Mouse (Mus musculus) liver, embryonic 15.5 days (tissue): Measurements from ENCODE around the gene Arhgef38. TPM values are rescaled to one million over a fixed set of nuclear protein-coding genes. Genes with fewer than 3 reads are reported as not detected.

ENCODE experiments used
- ATAC-seq: fragments of 200-750 bp; cut with Nextera tagmentation; 2 replicates; pipeline ENCODE4 v1.8.0; 2017; ENCODE audit warnings: moderate number of reproducible peaks, mild to moderate bottlenecking, moderate library complexity; ENCODE audit not compliant: insufficient read depth
- H3K27ac ChIP-seq: fragments of 300-500 bp; sonication (generic); replicated peaks from 2 replicates; pipeline ENCODE4 v1.5.1; 2015; ENCODE audit warnings: mild to moderate bottlenecking, inconsistent platforms
- H3K27me3 ChIP-seq: fragments of 300-500 bp; sonication (generic); 2 replicates; pipeline ENCODE4 v1.6.1; 2015; ENCODE audit warnings: mild to moderate bottlenecking, inconsistent platforms
- H3K36me3 ChIP-seq: fragments of 300-500 bp; sonication (generic); replicated peaks from 2 replicates; pipeline ENCODE4 v1.6.1; 2015; ENCODE audit warnings: moderate library complexity, mild to moderate bottlenecking, inconsistent platforms
- H3K4me1 ChIP-seq: fragments of 300-500 bp; sonication (generic); replicated peaks from 2 replicates; pipeline ENCODE4 v1.6.1; 2015; ENCODE audit warnings: inconsistent platforms
- H3K4me2 ChIP-seq: fragments of 300-500 bp; sonication (generic); 2 replicates; pipeline ENCODE4 v1.6.1; 2015; ENCODE audit warnings: moderate library complexity, mild to moderate bottlenecking, inconsistent platforms
- H3K4me3 ChIP-seq: fragments of 300-500 bp; sonication (generic); replicated peaks from 2 replicates; pipeline ENCODE4 v1.5.1; 2015; ENCODE audit warnings: mild to moderate bottlenecking, inconsistent platforms
- H3K9ac ChIP-seq: fragments of 300-500 bp; sonication (generic); 2 replicates; pipeline ENCODE4 v1.6.1; 2015; ENCODE audit warnings: moderate library complexity, mild to moderate bottlenecking, inconsistent platforms
- H3K9me3 ChIP-seq: fragments of 300-500 bp; sonication (generic); replicated peaks from 2 replicates; pipeline ENCODE4 v1.6.1; 2016; ENCODE audit warnings: inconsistent platforms
- WGBS: fragments of 180-500 bp; shearing (Covaris S2); methylation state at CpG from one replicate; pipeline ENCODE4 v1.1.7; 2015; ENCODE audit warnings: mixed read lengths; ENCODE audit not compliant: insufficient replicate concordance; 5-methylcytosine and 5-hydroxymethylcytosine counted together
- polyA plus RNA-seq: library from polyadenylated mRNA; unstranded; fragments of >200 nt; fragmentation: Nextera tagmentation; extraction: Ambion mirVana; gene quantifications from 2 replicates; pipeline ENCODE4 v1.2.1, GENCODE M21; 2015

Arhgef38 gene
- polyA plus RNA-seq, 1 experiment from 2014 or later = not detected

- no peak for ATAC-seq
- WGBS = 77% methylated on average over 5 of the region's 5 CpGs
Measured at GRCm38 (mm10) chr3:133131372-133131771, 103.4 kb downstream of the Arhgef38 start.

GRCm38 (mm10) chr3:133113281-133113680 is 121.5 kb downstream of the Arhgef38 start:
- H3K27me3 ChIP-seq = no peaks in the 10 kb centered on the region

More at GRCm38 (mm10) chr3:133131372-133131771, 103.4 kb downstream of the Arhgef38 start:
- H3K4me1 ChIP-seq = no peaks in the 10 kb centered on the region
- no peak overlapping the region for H3K9ac ChIP-seq
- no peak overlapping the region for H3K4me2 ChIP-seq
- H3K27me3 ChIP-seq = no peaks in the 10 kb centered on the region
- H3K36me3 ChIP-seq = no peaks in the 10 kb centered on the region
- no peaks in the 10 kb centered on the region for H3K9me3 ChIP-seq
- no peak overlapping the region for H3K27ac ChIP-seq
- no peak overlapping the region for H3K4me3 ChIP-seq

GRCm38 (mm10) chr3:133111741-133112140 is 123.0 kb downstream of the Arhgef38 start:
- Histone ChIP-seq H3K27ac (no peak overlapping the region), H3K4me2 (no peak overlapping the region), H3K27me3 (no peaks in the 10 kb centered on the region), H3K9me3 (no peaks in the 10 kb centered on the region), H3K4me1 (no peaks in the 10 kb centered on the region), H3K36me3 (peaks cover 22% of the 10 kb centered on the region), H3K4me3 (no peak overlapping the region), H3K9ac (no peak overlapping the region)
- ATAC-seq = no peak
- 19% methylated on average over 2 of the region's 2 CpGs for WGBS

More at GRCm38 (mm10) chr3:133113281-133113680, 121.5 kb downstream of the Arhgef38 start:
- no peak for ATAC-seq
- no peak overlapping the region for H3K27ac ChIP-seq
- H3K9ac ChIP-seq = no peak overlapping the region
- peaks cover 13% of the 10 kb centered on the region for H3K36me3 ChIP-seq
- no peak overlapping the region for H3K4me3 ChIP-seq
- H3K4me1 ChIP-seq = no peaks in the 10 kb centered on the region
- 59% methylated on average over 1 of the region's 1 CpGs for WGBS
- H3K4me2 ChIP-seq = no peak overlapping the region
- H3K9me3 ChIP-seq = no peaks in the 10 kb centered on the region

GRCm38 (mm10) chr3:133109844-133110243 is 124.9 kb downstream of the Arhgef38 start:
- Histone ChIP-seq H3K4me2 (no peak overlapping the region), H3K4me3 (no peak overlapping the region), H3K27me3 (no peaks in the 10 kb centered on the region), H3K9ac (no peak overlapping the region), H3K9me3 (no peaks in the 10 kb centered on the region), H3K36me3 (peaks cover 35% of the 10 kb centered on the region), H3K27ac (no peak overlapping the region), H3K4me1 (no peaks in the 10 kb centered on the region)
- WGBS = 70% methylated on average over 4 of the region's 4 CpGs
- ATAC-seq = no peak

GRCm38 (mm10) chr3:133108731-133109130 is 126.0 kb downstream of the Arhgef38 start:
- 83% methylated on average over 4 of the region's 4 CpGs for WGBS
- no peak overlapping the region for H3K4me3 ChIP-seq
- H3K4me1 ChIP-seq = no peaks in the 10 kb centered on the region
- H3K36me3 ChIP-seq = peaks cover 43% of the 10 kb centered on the region
- no peaks in the 10 kb centered on the region for H3K9me3 ChIP-seq
- no peak overlapping the region for H3K27ac ChIP-seq
- no peak overlapping the region for H3K9ac ChIP-seq
- H3K27me3 ChIP-seq = no peaks in the 10 kb centered on the region
- no peak overlapping the region for H3K4me2 ChIP-seq
- no peak for ATAC-seq

- Histone ChIP-seq H3K4me3 (no peak overlapping the region), H3K9ac (no peak overlapping the region), H3K4me2 (no peak overlapping the region), H3K9me3 (no peaks in the 10 kb centered on the region), H3K36me3 (peaks cover 65% of the 10 kb centered on the region), H3K27me3 (no peaks in the 10 kb centered on the region), H3K4me1 (no peaks in the 10 kb centered on the region), H3K27ac (no peak overlapping the region)
- 84% methylated on average over 3 of the region's 3 CpGs for WGBS
- no peak for ATAC-seq
Measured at GRCm38 (mm10) chr3:133104436-133104835, 130.3 kb downstream of the Arhgef38 start.

GRCm38 (mm10) chr3:133103768-133104167 is 131.0 kb downstream of the Arhgef38 start:
- H3K4me3 ChIP-seq = no peak overlapping the region
- no peak for ATAC-seq
- peaks cover under 1% of the 10 kb centered on the region; the same call in 1 of the 2 replicates for H3K4me1 ChIP-seq
- no peak overlapping the region for H3K27ac ChIP-seq
- no peak overlapping the region for H3K9ac ChIP-seq
- no peaks in the 10 kb centered on the region for H3K27me3 ChIP-seq
- peaks cover 65% of the 10 kb centered on the region for H3K36me3 ChIP-seq
- WGBS = 76% methylated on average over 3 of the region's 3 CpGs
- no peaks in the 10 kb centered on the region for H3K9me3 ChIP-seq
- no peak overlapping the region for H3K4me2 ChIP-seq

- Histone ChIP-seq H3K4me3 (no peak overlapping the region), H3K9ac (no peak overlapping the region), H3K36me3 (peaks cover 48% of the 10 kb centered on the region), H3K9me3 (no peaks in the 10 kb centered on the region), H3K27me3 (no peaks in the 10 kb centered on the region), H3K4me1 (peaks cover 19% of the 10 kb centered on the region), H3K4me2 (no peak overlapping the region), H3K27ac (no peak overlapping the region)
- no peak for ATAC-seq
- WGBS = 72% methylated on average over 2 of the region's 2 CpGs
Measured at GRCm38 (mm10) chr3:133098909-133099308, 135.8 kb downstream of the Arhgef38 start.

- peaks cover 43% of the 10 kb centered on the region for H3K36me3 ChIP-seq
- peak overlapping the region; percentile 29 for H3K4me2 ChIP-seq
- H3K9me3 ChIP-seq = no peaks in the 10 kb centered on the region
- peak; percentile 66 for ATAC-seq
- WGBS = 23% methylated on average over 4 of the region's 4 CpGs
- no peak overlapping the region for H3K4me3 ChIP-seq
- no peaks in the 10 kb centered on the region for H3K27me3 ChIP-seq
- H3K4me1 ChIP-seq = peaks cover 22% of the 10 kb centered on the region
- no peak overlapping the region for H3K27ac ChIP-seq
- no peak overlapping the region for H3K9ac ChIP-seq
Measured at GRCm38 (mm10) chr3:133098336-133098735, 136.4 kb downstream of the Arhgef38 start.

- peaks cover 26% of the 10 kb centered on the region for H3K4me1 ChIP-seq
- no peak overlapping the region for H3K9ac ChIP-seq
- no peak overlapping the region for H3K4me3 ChIP-seq
- H3K27me3 ChIP-seq = no peaks in the 10 kb centered on the region
- H3K9me3 ChIP-seq = no peaks in the 10 kb centered on the region
- H3K4me2 ChIP-seq = peak overlapping the region; percentile 29
- no peak for ATAC-seq
- WGBS = 45% methylated on average over 6 of the region's 6 CpGs
- H3K36me3 ChIP-seq = peaks cover 43% of the 10 kb centered on the region
- H3K27ac ChIP-seq = no peak overlapping the region
Measured at GRCm38 (mm10) chr3:133097936-133098335, 136.8 kb downstream of the Arhgef38 start.

GRCm38 (mm10) chr3:133094305-133094704 is 140.4 kb downstream of the Arhgef38 start:
- H3K4me3 ChIP-seq = no peak overlapping the region
- WGBS = 52% methylated on average over 1 of the region's 1 CpGs

GRCm38 (mm10) chr3:133092936-133093335 is 141.8 kb downstream of the Arhgef38 start:
- peak overlapping the region; percentile 92 for H3K27ac ChIP-seq

More at GRCm38 (mm10) chr3:133094305-133094704, 140.4 kb downstream of the Arhgef38 start:
- no peak for ATAC-seq
- no peaks in the 10 kb centered on the region for H3K9me3 ChIP-seq
- H3K27ac ChIP-seq = no peak overlapping the region
- H3K27me3 ChIP-seq = no peaks in the 10 kb centered on the region
- H3K9ac ChIP-seq = no peak overlapping the region
- no peak overlapping the region for H3K4me2 ChIP-seq
- H3K4me1 ChIP-seq = peaks cover 39% of the 10 kb centered on the region
- peaks cover 18% of the 10 kb centered on the region for H3K36me3 ChIP-seq

More at GRCm38 (mm10) chr3:133092936-133093335, 141.8 kb downstream of the Arhgef38 start:
- Histone ChIP-seq H3K9ac (peak overlapping the region; percentile 88; the same call in 1 of the 2 replicates), H3K9me3 (no peaks in the 10 kb centered on the region), H3K4me2 (peak overlapping the region; percentile 80), H3K4me3 (peak overlapping the region; percentile 93), H3K36me3 (peaks cover 6% of the 10 kb centered on the region), H3K4me1 (peaks cover 31% of the 10 kb centered on the region), H3K27me3 (no peaks in the 10 kb centered on the region)
- ATAC-seq = no peak
- WGBS = 38% methylated on average over 1 of the region's 1 CpGs
